Mouse (Mus musculus): ENCODE results near the gene Src.
A peak's percentile ranks its signal among the peaks of the same experiment; 100 is the strongest.
"Not testable (repeated sequence)": the region's sequence is repeated elsewhere in the genome, so short reads cannot be mapped to it uniquely, and the experiment has no call there.

Gene Src

GRCm38 (mm10) chr2:157479858-157480568 lies 61.8 kb downstream of the Src start:
- DNase-seq: peak; percentile 52

DNA sequence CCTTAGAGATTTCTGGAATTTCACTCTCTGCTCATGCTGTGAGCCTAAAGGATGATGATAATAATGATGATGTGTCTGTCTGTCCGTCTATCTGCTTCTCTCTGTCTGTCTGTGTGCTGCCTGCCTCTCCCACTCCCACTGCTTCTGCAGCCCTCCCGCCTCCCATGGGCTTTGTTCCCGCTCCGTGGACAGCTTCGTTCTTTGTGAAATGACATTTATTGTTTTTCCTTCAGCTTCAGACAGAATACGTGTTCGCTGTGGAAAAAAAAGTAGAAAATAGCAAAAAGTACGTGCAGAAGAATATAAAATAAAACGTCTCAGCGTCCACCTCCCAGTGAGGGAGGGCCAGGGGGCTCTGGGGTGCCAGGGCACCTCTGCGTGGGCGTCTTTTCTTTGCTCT lies 64.5 kb downstream of the Src start:
- no peak for DNase-seq

- not testable (repeated sequence) for DNase-seq
Measured at GRCm38 (mm10) chr2:157486559-157486958, 68.3 kb downstream of the Src start.

DNA sequence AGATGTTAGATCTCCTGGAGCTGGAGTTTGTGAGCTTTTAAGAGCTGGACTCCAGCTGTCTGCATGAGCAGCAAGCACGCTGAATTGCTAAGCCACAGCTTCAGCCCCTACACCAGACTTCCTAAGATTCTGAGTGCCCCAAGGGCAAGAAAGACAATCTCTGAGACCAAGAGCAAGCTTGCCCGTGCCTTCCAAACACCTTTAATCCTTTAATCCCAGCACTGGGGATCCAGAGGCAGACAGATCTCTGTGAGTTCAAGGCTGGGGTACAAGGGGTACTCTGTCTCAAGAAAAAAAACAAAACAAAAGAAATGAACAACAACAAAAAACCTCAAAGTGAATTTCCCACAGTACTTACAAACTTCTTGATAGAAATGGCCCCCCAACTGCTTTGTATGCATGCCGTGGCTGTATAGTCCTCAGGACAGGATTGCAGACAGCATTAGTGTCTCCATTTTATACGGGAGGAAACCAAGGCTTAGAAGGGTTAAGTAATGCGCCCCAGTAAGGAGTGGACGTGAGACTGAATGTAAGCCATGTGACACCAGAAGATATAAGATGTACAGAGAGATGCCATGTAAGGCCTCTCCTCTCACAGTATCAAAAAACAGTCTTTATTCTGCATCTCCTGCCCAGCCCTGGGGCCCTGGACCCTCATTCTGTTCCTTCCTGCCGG lies 68.9 kb downstream of the Src start:
- DNase-seq: no peak

- DNase-seq: no peak
Measured at GRCm38 (mm10) chr2:157487733-157488175, 69.5 kb downstream of the Src start.

DNA sequence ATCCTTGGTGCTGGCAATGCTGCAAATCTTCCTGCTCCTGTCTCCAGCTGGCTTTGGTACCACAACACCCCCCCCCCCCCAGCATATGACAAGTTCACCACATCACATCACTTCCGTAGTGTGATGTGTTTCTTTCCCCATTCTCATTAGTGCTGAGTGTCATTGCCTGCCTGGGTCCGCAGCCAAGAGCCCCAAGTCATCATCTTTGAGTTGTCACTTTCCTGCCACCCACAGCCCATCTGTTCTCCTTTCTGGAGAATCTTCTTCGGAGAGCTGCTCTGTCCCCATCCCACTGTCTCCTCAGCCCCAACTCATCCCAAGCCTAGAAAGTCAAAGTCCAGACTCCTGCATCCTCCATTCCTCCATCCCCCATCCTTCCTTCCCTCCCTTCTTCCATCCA lies 75.0 kb downstream of the Src start:
- DNase-seq: no peak

GRCm38 (mm10) chr2:157498529-157498928 lies 80.3 kb downstream of the Src start:
- no peak for DNase-seq

DNA sequence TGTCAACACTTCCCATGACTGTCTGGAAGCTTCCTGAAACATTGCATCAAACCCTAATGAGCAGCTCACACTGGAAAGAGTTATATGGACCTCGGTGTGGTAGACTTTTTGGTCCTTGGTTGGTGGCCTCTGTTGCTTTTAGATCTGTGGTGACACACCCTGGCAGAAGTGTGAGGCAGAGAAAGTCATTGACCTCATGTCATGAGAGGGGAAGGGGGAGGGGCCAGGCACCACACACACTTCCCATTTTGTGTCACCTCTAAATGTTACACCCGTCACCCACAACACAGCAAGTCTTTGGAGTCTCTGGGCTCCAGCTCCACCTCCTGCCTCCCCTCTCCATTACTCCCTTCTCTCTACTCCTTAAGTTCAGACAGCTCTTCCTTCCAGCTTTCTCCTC lies 82.1 kb downstream of the Src start:
- no peak for DNase-seq

DNA sequence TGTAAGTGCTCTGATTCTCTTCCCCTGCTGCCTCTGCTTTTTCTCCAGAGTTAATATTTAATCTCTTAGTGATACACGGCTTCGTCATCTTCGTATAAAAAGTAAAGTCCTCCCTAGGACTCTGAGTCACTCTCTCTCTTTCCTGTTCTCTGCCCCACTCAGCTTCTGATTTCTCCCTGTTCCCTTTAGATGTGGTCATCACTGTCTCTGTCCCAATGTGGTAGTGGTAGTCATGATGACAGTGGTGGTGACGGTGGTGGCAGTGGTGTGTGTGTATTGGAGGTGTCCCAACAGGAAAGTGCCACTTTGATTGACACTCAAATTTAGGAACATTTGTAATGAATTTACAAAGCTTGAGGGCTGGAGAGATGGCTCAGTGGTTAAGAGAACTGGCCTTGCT lies 83.1 kb downstream of the Src start:
- DNase-seq: no peak

- no peak for DNase-seq
Measured at GRCm38 (mm10) chr2:157506779-157507178, 88.5 kb downstream of the Src start.

DNA sequence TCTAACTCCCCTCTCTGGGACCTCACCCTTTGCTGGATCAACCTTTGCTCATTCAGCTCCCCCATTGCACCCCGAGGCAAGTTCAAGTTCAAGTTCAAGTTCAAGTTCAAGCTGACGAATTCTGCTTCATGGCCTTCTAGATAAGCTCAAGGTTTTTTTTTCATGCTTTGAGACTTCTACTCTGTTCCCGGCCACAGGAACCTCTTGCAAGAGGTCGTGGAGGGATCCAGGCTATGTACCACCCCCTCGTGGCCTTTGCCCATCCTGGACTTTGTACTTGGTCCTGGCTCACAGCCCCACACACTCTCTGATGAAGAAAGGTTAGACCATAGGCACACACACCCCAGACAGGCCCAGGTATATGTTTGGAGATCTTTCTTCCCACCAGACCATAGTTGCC lies 90.9 kb downstream of the Src start:
- DNase-seq: peak; percentile 89

GRCm38 (mm10) chr2:157510031-157510430 lies 91.8 kb downstream of the Src start:
- DNase-seq: peak; percentile 59

GRCm38 (mm10) chr2:157512859-157513258 lies 94.6 kb downstream of the Src start:
- DNase-seq: no peak

DNA sequence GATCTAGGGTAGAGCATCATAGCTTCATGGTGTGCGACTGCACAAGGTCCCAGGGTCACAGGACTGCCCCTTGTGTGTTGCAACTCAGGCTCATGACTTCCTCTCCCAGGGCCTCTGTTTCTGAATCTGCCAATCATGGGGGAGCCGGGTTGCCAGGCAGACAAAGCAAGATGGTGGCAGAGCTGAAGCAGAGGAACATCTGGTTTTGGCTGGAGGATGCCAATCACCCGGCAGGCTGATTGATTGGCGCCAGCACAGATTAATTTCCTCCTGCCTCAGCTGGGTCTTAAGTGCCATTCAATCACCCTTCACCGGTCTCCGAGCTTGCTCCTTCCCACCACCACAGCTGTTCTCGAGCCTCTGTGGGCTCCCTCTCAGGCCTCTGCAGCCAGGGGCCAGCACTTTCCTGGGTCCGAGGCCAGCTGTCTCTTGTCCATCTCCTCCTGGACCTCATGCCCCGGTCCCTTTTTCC lies 95.5 kb downstream of the Src start:
- DNase-seq: no peak

- no peak for DNase-seq
Measured at GRCm38 (mm10) chr2:157514353-157514752, 96.1 kb downstream of the Src start.

GRCm38 (mm10) chr2:157517526-157517925 lies 99.3 kb downstream of the Src start:
- no peak for DNase-seq

GRCm38 (mm10) chr2:157518451-157518850 lies 100.2 kb downstream of the Src start:
- no peak for DNase-seq

GRCm38 (mm10) chr2:157519452-157519851 lies 101.2 kb downstream of the Src start:
- DNase-seq: no peak

DNA sequence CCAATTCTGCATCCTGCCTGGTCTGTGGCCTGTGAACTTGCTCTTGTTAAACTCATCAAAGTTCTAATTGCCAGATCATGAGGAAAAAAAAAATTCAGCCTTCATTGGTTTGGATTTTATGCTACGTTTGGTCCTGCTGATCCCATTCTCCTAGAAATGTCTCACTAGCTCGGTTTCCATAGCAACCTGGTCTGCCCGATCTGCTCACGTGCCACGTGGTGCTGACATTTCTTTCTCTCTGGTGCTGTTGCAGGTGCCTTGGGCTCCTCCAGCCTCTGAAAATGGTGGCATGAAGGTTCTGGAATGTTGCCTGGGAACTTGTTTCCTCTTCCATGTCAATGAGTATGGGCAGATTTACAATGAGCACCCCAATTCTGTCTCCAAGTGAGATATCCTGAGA lies 102.3 kb downstream of the Src start:
- DNase-seq: no peak
